Mouse (Mus musculus): ENCODE results near the gene Angpt4. TPM values are rescaled to one million over a fixed set of nuclear protein-coding genes. Genes with fewer than 3 reads are reported as not detected.

Gene Angpt4
- 0.43 and 0.62 TPM in 2 replicates for polyA plus RNA-seq (2015; fragmentation: Nextera tagmentation; extraction: Ambion mirVana)

- Histone ChIP-seq H3K4me3 (no peak within 1 kb of the TSS), H3K9ac (no peak within 1 kb of the TSS)
- no peak for ATAC-seq (ENCODE audit: borderline replicate concordance, extremely low read depth, low FRiP score, low TSS enrichment)
Measured at GRCm38 (mm10) chr2:151910919-151911500, at the start of gene Angpt4. Gene Angpt4, plus strand, starts transcription at chr2:151911210.

GRCm38 (mm10) chr2:151862257-151862810 lies 48.7 kb upstream of the Angpt4 start:
- 37% methylated on average over 5 of the region's 5 CpGs for WGBS

More at GRCm38 (mm10) chr2:151910919-151911500, at the start of gene Angpt4:
- no peak within 1 kb of the TSS for H3K27ac ChIP-seq
- no peaks in the 10 kb centered on the region for H3K9me3 ChIP-seq
- no peak within 1 kb of the TSS for H3K4me2 ChIP-seq
- H3K36me3 ChIP-seq = no peaks in the 10 kb centered on the region
- WGBS = 44% methylated on average over 13 of the region's 13 CpGs
- H3K27me3 ChIP-seq = no peaks in the 10 kb centered on the region
- H3K4me1 ChIP-seq = peaks cover 13% of the 10 kb centered on the region

GRCm38 (mm10) chr2:151864941-151865340 lies 46.1 kb upstream of the Angpt4 start:
- H3K9me3 ChIP-seq = no peaks in the 10 kb centered on the region
- no peak for ATAC-seq (ENCODE audit: borderline replicate concordance, extremely low read depth, low FRiP score, low TSS enrichment)
- H3K4me2 ChIP-seq = no peak overlapping the region
- H3K4me1 ChIP-seq = no peaks in the 10 kb centered on the region
- WGBS = 77% methylated on average over 6 of the region's 6 CpGs
- no peaks in the 10 kb centered on the region for H3K27me3 ChIP-seq
- H3K36me3 ChIP-seq = no peaks in the 10 kb centered on the region
- no peak overlapping the region for H3K27ac ChIP-seq
- H3K9ac ChIP-seq = no peak overlapping the region
- H3K4me3 ChIP-seq = no peak overlapping the region

More at GRCm38 (mm10) chr2:151862257-151862810, 48.7 kb upstream of the Angpt4 start:
- Histone ChIP-seq H3K27ac (no peak overlapping the region), H3K4me1 (no peaks in the 10 kb centered on the region), H3K4me2 (no peak overlapping the region), H3K36me3 (no peaks in the 10 kb centered on the region), H3K9ac (no peak overlapping the region), H3K27me3 (no peaks in the 10 kb centered on the region), H3K4me3 (no peak overlapping the region), H3K9me3 (no peaks in the 10 kb centered on the region)
- no peak for ATAC-seq (ENCODE audit: borderline replicate concordance, extremely low read depth, low FRiP score, low TSS enrichment)

GRCm38 (mm10) chr2:151866487-151866886 lies 44.5 kb upstream of the Angpt4 start:
- WGBS = 30% methylated on average over 4 of the region's 4 CpGs

GRCm38 (mm10) chr2:151868196-151868595 lies 42.8 kb upstream of the Angpt4 start:
- Histone ChIP-seq H3K4me3 (no peak overlapping the region), H3K9ac (no peak overlapping the region), H3K4me1 (no peaks in the 10 kb centered on the region), H3K36me3 (no peaks in the 10 kb centered on the region), H3K27ac (no peak overlapping the region), H3K27me3 (no peaks in the 10 kb centered on the region), H3K4me2 (no peak overlapping the region), H3K9me3 (no peaks in the 10 kb centered on the region)
- 71% methylated on average over 8 of the region's 8 CpGs for WGBS
- ATAC-seq (ENCODE audit: borderline replicate concordance, extremely low read depth, low FRiP score, low TSS enrichment) = no peak

More at GRCm38 (mm10) chr2:151866487-151866886, 44.5 kb upstream of the Angpt4 start:
- H3K9me3 ChIP-seq = no peaks in the 10 kb centered on the region
- H3K27me3 ChIP-seq = no peaks in the 10 kb centered on the region
- H3K4me3 ChIP-seq = no peak overlapping the region
- no peak overlapping the region for H3K4me2 ChIP-seq
- no peak overlapping the region for H3K27ac ChIP-seq
- H3K36me3 ChIP-seq = no peaks in the 10 kb centered on the region
- H3K4me1 ChIP-seq = no peaks in the 10 kb centered on the region
- H3K9ac ChIP-seq = no peak overlapping the region
- peak; percentile 58; the same call in 1 of the 2 replicates for ATAC-seq (ENCODE audit: borderline replicate concordance, extremely low read depth, low FRiP score, low TSS enrichment)

GRCm38 (mm10) chr2:151874551-151874950 lies 36.5 kb upstream of the Angpt4 start:
- Histone ChIP-seq H3K4me1 (0 out of 2 replicates have a peak, but pooled peaks cover 2% of the 10 kb centered on the region), H3K27ac (no peak overlapping the region)
- ATAC-seq (ENCODE audit: borderline replicate concordance, extremely low read depth, low FRiP score, low TSS enrichment) = no peak

GRCm38 (mm10) chr2:151876012-151876485 lies 35.0 kb upstream of the Angpt4 start:
- no peaks in the 10 kb centered on the region for H3K9me3 ChIP-seq
- H3K27me3 ChIP-seq = no peaks in the 10 kb centered on the region; the same call in 1 of the 2 replicates
- H3K4me3 ChIP-seq = no peak overlapping the region
- H3K9ac ChIP-seq = no peak overlapping the region
- no peaks in the 10 kb centered on the region for H3K36me3 ChIP-seq
- 0 out of 2 replicates have a peak, but pooled peaks cover 2% of the 10 kb centered on the region for H3K4me1 ChIP-seq
- no peak overlapping the region for H3K27ac ChIP-seq
- ATAC-seq (ENCODE audit: borderline replicate concordance, extremely low read depth, low FRiP score, low TSS enrichment) = no peak
- H3K4me2 ChIP-seq = no peak overlapping the region
- 12% methylated on average over 8 of the region's 8 CpGs for WGBS

More at GRCm38 (mm10) chr2:151874551-151874950, 36.5 kb upstream of the Angpt4 start:
- no peaks in the 10 kb centered on the region for H3K9me3 ChIP-seq
- no peaks in the 10 kb centered on the region for H3K36me3 ChIP-seq
- no peaks in the 10 kb centered on the region; the same call in 1 of the 2 replicates for H3K27me3 ChIP-seq
- no peak overlapping the region for H3K4me2 ChIP-seq
- no peak overlapping the region for H3K4me3 ChIP-seq
- H3K9ac ChIP-seq = no peak overlapping the region

- H3K9me3 ChIP-seq = no peaks in the 10 kb centered on the region
- no peaks in the 10 kb centered on the region; the same call in 1 of the 2 replicates for H3K27me3 ChIP-seq
- no peak for ATAC-seq (ENCODE audit: borderline replicate concordance, extremely low read depth, low FRiP score, low TSS enrichment)
- no peak overlapping the region for H3K27ac ChIP-seq
- 66% methylated on average over 3 of the region's 3 CpGs for WGBS
- no peak overlapping the region for H3K9ac ChIP-seq
- H3K4me1 ChIP-seq = 0 out of 2 replicates have a peak, but pooled peaks cover 2% of the 10 kb centered on the region
- H3K4me2 ChIP-seq = no peak overlapping the region
- H3K4me3 ChIP-seq = no peak overlapping the region
- H3K36me3 ChIP-seq = no peaks in the 10 kb centered on the region
Measured at GRCm38 (mm10) chr2:151878645-151879044, 32.4 kb upstream of the Angpt4 start.

GRCm38 (mm10) chr2:151879760-151880159 lies 31.2 kb upstream of the Angpt4 start:
- Histone ChIP-seq H3K27ac (no peak overlapping the region), H3K27me3 (no peaks in the 10 kb centered on the region; the same call in 1 of the 2 replicates), H3K9ac (no peak overlapping the region), H3K4me1 (0 out of 2 replicates have a peak, but pooled peaks cover 2% of the 10 kb centered on the region), H3K9me3 (no peaks in the 10 kb centered on the region), H3K4me3 (no peak overlapping the region), H3K36me3 (no peaks in the 10 kb centered on the region), H3K4me2 (no peak overlapping the region)
- no peak for ATAC-seq (ENCODE audit: borderline replicate concordance, extremely low read depth, low FRiP score, low TSS enrichment)
- WGBS = 55% methylated on average over 2 of the region's 2 CpGs

GRCm38 (mm10) chr2:151891031-151891430 lies 20.0 kb upstream of the Angpt4 start:
- Histone ChIP-seq H3K27ac (no peak overlapping the region), H3K27me3 (no peaks in the 10 kb centered on the region), H3K4me2 (no peak overlapping the region), H3K4me1 (0 out of 2 replicates have a peak, but pooled peaks cover 2% of the 10 kb centered on the region), H3K36me3 (no peaks in the 10 kb centered on the region), H3K4me3 (no peak overlapping the region), H3K9ac (no peak overlapping the region), H3K9me3 (no peaks in the 10 kb centered on the region)
- WGBS = 48% methylated on average over 6 of the region's 6 CpGs
- ATAC-seq (ENCODE audit: borderline replicate concordance, extremely low read depth, low FRiP score, low TSS enrichment) = no peak

- Histone ChIP-seq H3K9me3 (no peaks in the 10 kb centered on the region), H3K4me3 (no peak overlapping the region), H3K27me3 (no peaks in the 10 kb centered on the region), H3K36me3 (no peaks in the 10 kb centered on the region), H3K4me1 (0 out of 2 replicates have a peak, but pooled peaks cover 2% of the 10 kb centered on the region), H3K27ac (no peak overlapping the region), H3K9ac (no peak overlapping the region), H3K4me2 (no peak overlapping the region)
- 38% methylated on average over 15 of the region's 15 CpGs for WGBS
- no peak for ATAC-seq (ENCODE audit: borderline replicate concordance, extremely low read depth, low FRiP score, low TSS enrichment)
Measured at GRCm38 (mm10) chr2:151893122-151893774, 17.8 kb upstream of the Angpt4 start.

Data from lung, embryonic 15.5 days (tissue).